Mouse (Mus musculus): ENCODE results near the gene Asic3.

Gene Asic3

GRCm38 (mm10) chr5:24452030-24452690 lies 39.0 kb downstream of the Asic3 start, which contains the start of gene Agap3:
TSS of gene Agap3 (plus strand) at chr5:24452177.
- no peak for DNase-seq (ENCODE audit: low spot score)

- no peak for DNase-seq (ENCODE audit: low spot score)
Measured at GRCm38 (mm10) chr5:24452691-24453233, 39.6 kb downstream of the Asic3 start.

DNA sequence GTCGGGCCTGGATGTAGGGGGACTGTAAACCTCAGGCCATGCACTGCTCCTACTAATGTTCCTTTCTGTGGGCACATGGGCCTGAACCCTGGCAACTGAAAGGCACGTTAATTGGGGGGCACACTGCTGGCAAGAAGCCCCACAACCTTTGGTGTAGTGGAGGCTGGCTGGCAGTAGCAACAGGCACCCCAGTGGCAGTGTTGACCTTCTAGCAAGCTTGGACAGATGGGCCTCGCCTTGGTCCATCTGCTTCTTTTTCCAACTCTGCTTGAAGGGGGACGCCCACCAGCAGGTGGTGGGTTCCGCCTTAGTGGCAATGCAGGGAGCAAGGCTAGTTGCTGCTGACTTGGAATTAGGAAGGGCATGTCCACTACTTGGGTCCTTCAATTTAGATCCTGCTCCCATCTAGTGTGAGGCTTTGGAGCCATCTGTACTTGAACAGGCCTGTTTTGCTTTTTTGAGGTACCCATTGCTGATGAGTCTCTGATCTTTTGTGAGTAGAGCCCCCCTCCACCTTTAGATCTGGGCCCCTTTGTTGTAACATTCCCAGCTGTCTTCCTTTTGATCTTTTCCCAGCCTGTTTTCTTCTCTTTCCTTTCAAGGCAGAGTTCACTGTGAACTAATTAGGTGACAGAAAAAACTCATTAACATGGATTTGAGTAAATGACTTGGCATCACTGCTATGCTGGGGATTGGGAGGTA lies 40.2 kb downstream of the Asic3 start:
- no peak for DNase-seq (ENCODE audit: low spot score)

- no peak for DNase-seq (ENCODE audit: low spot score)
Measured at GRCm38 (mm10) chr5:24453985-24454303, 40.8 kb downstream of the Asic3 start.

- no peak for DNase-seq (ENCODE audit: low spot score)
Measured at GRCm38 (mm10) chr5:24455076-24455475, 41.9 kb downstream of the Asic3 start.

DNA sequence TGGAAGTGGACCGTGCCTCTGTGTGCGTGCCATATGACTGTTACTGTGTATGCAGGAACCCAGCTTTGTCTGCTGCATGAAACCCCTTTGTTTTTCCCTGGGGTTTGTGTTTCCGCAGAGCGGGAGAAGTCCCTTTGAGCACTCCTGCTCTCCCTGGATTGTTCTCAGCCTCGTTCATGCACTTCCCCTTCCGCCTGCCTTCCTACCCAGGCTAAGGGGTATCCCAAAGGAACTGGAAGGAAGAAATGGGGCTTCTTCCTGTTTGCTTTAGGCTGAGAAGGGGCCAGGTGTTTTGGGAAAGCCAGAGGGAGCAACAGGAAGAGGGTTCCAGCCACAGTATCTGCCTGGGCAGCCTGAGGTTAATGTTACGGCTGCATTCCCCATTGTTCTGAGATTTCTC lies 42.4 kb downstream of the Asic3 start:
- DNase-seq (ENCODE audit: low spot score), result no peak

GRCm38 (mm10) chr5:24466762-24467161 lies 53.6 kb downstream of the Asic3 start:
- DNase-seq (ENCODE audit: low spot score), result no peak
